Mouse (Mus musculus): ENCODE measurements around the gene Brinp2. TPM values are rescaled to one million over a fixed set of nuclear protein-coding genes. Genes with fewer than 3 reads are reported as not detected.

The Brinp2 gene
- total RNA-seq, 1 experiment from 2014 or later, result not detected

GRCm38 (mm10) chr1:158297042-158297441 is 59.1 kb downstream of the Brinp2 start:
- ATAC-seq (replicated peaks; ENCODE audit: insufficient number of reproducible peaks, low FRiP score, low TSS enrichment, poor library complexity, severe bottlenecking), result no peak

- ATAC-seq (replicated peaks; ENCODE audit: insufficient number of reproducible peaks, low FRiP score, low TSS enrichment, poor library complexity, severe bottlenecking), result no peak
Measured at GRCm38 (mm10) chr1:158296287-158296931, 59.7 kb downstream of the Brinp2 start.

GRCm38 (mm10) chr1:158295270-158295669 is 60.9 kb downstream of the Brinp2 start:
- no peak for ATAC-seq (replicated peaks; ENCODE audit: insufficient number of reproducible peaks, low FRiP score, low TSS enrichment, poor library complexity, severe bottlenecking)

DNA sequence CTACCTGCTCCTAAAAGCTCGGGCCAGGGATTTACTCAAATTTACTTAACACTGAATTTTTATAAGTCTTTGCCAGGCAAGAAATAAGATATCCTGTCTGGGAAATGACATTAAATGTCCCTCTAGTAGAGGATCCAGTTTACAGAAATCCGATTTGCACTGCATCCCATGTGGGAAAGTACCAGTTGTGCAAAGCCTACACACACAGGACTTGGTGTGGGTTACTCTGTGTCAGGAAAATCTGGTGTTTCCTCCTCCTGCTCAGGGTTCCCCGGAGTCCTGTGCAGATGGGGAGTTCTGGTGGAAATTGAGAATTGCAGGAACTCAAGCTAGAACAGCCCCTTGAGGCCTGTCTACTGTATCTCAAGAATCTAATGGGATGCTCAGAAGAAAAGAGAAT is 70.9 kb downstream of the Brinp2 start:
- ATAC-seq (replicated peaks; ENCODE audit: insufficient number of reproducible peaks, low FRiP score, low TSS enrichment, poor library complexity, severe bottlenecking), result no peak

- no peak for ATAC-seq (replicated peaks; ENCODE audit: insufficient number of reproducible peaks, low FRiP score, low TSS enrichment, poor library complexity, severe bottlenecking)
Measured at GRCm38 (mm10) chr1:158283869-158284268, 72.3 kb downstream of the Brinp2 start.

- no peak for ATAC-seq (replicated peaks; ENCODE audit: insufficient number of reproducible peaks, low FRiP score, low TSS enrichment, poor library complexity, severe bottlenecking)
Measured at GRCm38 (mm10) chr1:158272058-158272457, 84.1 kb downstream of the Brinp2 start.

- ATAC-seq (replicated peaks; ENCODE audit: insufficient number of reproducible peaks, low FRiP score, low TSS enrichment, poor library complexity, severe bottlenecking), result no peak
Measured at GRCm38 (mm10) chr1:158267020-158267571, 89.0 kb downstream of the Brinp2 start.

DNA sequence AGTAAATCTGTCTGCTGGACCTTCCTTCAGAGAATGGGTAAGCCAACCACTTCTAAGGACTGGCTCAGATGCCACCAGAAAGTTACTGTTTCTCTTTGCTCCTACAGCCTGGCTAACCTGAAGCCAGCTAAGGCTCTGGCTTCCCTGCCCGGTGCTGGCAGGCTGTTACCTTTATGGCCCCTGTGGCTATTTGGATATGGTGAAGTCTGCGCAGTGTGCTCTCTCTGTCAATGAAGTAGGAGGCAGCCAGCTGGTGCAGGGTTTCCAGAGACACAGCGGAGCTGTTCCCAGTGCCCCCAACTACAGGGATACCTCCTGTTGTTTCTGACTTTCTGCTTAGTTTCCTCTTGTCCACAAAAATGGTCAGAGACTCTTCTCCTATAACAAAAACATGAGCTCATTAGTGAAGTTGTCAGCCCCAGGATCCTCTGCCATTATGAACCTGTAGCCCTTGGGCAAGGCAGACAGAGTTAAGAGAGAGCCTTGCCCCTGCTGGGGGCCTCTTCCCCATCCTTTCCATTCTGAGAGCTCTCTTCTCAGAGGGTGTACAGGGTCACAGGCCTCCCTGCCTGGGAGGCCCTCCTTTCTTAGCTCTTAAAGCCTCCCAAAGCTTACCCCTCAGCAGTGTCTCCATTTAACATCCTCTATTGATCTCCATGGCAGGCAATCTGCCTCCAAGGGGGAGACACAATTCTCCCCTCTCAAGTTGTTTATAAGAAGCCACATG is 89.7 kb downstream of the Brinp2 start:
- ATAC-seq (replicated peaks; ENCODE audit: insufficient number of reproducible peaks, low FRiP score, low TSS enrichment, poor library complexity, severe bottlenecking), result no peak

- ATAC-seq (replicated peaks; ENCODE audit: insufficient number of reproducible peaks, low FRiP score, low TSS enrichment, poor library complexity, severe bottlenecking), result no peak
Measured at GRCm38 (mm10) chr1:158259516-158260235, 96.5 kb downstream of the Brinp2 start.

DNA sequence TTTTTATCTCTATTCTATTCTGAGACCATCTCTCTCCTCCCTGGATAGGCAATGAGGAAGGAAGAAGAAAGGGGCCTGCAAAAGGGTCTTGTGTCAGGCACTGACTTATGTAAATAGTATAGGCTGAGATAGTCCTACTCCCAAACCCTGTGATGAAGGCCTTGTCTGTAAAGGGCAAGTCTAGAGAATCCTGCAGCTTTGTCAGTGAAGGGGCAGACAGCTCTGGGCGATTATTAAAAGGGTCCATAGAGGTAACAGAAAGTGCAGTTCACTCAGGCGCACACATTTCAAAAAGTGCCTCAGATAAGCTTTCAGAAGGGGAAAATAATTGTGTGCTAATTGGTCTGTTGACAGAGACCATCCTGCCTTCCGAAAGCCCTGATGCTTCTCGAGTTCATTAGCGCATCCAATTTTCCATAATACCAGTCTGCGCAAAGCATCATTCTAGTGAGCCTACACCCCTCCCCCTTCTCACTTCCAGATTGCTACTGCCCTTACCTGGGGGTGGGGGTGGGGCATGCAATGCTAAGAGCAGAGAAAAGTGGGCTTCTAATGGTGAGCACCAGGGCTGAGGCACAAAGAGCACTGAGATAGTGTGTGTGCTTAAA is 97.3 kb downstream of the Brinp2 start:
- ATAC-seq (replicated peaks; ENCODE audit: insufficient number of reproducible peaks, low FRiP score, low TSS enrichment, poor library complexity, severe bottlenecking), result no peak

DNA sequence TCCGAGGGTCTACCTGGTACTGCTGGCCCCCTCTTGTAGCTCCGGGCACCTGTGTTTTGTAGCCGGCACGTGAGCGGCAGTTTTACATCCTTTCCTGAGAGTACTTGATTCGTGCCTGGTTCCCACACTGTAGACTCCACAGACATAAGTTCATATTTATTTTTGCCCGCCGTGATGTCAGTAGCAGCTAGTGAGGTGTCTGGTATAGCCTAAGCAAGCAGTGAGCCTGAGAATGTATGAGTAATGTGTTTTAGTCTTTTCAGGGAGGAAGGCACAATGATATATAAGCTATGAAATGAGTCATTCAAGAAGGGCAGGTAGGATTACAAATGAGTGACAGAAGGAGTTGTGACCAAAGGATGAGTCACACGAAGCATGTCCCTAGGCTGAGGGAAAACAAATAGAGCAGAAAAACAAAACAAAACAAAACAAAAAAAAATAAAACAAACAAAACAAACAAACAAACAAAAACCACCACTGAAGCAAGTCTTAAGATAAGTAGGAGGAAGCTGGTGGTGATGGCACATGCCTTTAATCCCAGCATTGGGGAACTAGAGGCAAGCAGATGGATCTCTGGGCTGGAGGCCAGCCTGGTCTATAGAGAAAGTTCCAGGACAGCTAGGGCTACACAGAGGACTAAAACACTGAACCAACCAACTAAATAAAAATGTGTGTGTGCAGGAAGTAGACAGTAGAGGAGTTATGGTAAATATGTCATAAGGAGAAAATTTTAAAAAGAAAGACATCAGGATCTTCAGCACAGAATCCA is 100.0 kb downstream of the Brinp2 start:
- no peak for ATAC-seq (replicated peaks; ENCODE audit: insufficient number of reproducible peaks, low FRiP score, low TSS enrichment, poor library complexity, severe bottlenecking)

DNA sequence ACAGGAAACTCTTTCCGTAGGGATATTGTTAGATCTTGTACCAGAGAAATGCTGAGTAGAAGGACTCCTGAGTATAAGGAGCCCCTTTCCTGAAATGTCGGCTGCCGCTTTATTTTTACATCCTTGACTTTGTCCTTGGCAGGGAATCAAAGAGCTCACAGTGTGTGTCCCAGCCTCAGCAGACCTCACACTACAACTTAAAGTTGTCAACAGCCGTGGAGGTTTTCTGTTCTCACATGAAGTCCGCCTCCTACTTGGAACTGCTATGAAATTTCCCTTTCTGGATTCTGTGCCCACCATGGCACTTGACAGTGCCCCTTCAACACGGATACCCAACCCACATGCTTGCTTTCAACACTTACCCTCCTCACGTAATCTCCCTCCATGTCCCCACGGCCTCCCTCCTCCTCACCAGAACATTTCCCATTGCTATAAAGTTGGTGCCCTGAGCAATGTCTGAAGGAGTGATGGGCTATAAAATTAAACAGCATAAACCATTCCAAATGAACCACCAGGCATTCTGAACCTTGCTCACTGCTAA is 103.4 kb downstream of the Brinp2 start:
- no peak for ATAC-seq (replicated peaks; ENCODE audit: insufficient number of reproducible peaks, low FRiP score, low TSS enrichment, poor library complexity, severe bottlenecking)

GRCm38 (mm10) chr1:158248266-158248665 is 107.9 kb downstream of the Brinp2 start:
- no peak for ATAC-seq (replicated peaks; ENCODE audit: insufficient number of reproducible peaks, low FRiP score, low TSS enrichment, poor library complexity, severe bottlenecking)

GRCm38 (mm10) chr1:158246476-158247153 is 109.5 kb downstream of the Brinp2 start:
- ATAC-seq (replicated peaks; ENCODE audit: insufficient number of reproducible peaks, low FRiP score, low TSS enrichment, poor library complexity, severe bottlenecking), result no peak

- ATAC-seq (replicated peaks; ENCODE audit: insufficient number of reproducible peaks, low FRiP score, low TSS enrichment, poor library complexity, severe bottlenecking), result no peak
Measured at GRCm38 (mm10) chr1:158245486-158245885, 110.6 kb downstream of the Brinp2 start.

DNA sequence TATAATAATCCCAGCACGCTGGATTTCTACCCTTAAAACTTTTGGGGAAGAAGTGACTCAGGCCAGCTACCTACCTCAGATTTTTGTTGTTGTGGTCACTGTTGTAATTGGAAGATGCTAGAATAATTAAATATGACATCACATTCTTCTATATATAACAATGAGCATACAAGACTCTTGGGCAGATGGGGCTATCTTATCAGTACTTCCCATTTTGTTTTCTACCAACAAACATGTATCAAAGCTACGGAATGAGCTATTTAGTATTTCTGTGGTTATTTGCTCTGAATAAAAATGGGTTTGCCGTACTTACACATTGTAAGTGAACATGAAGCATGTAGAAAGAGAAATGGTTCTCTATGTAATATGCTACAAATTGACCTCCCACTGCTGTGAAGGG is 112.1 kb downstream of the Brinp2 start:
- ATAC-seq (replicated peaks; ENCODE audit: insufficient number of reproducible peaks, low FRiP score, low TSS enrichment, poor library complexity, severe bottlenecking), result no peak

- ATAC-seq (replicated peaks; ENCODE audit: insufficient number of reproducible peaks, low FRiP score, low TSS enrichment, poor library complexity, severe bottlenecking), result no peak
Measured at GRCm38 (mm10) chr1:158241848-158242556, 114.1 kb downstream of the Brinp2 start.

Measured in monocyte, adult 5-6 weeks (primary cell).